Mouse (Mus musculus) forebrain, embryonic 10.5 days (tissue): Measurements from ENCODE around the gene Lbp. TPM values are rescaled to one million over a fixed set of nuclear protein-coding genes. Genes with fewer than 3 reads are reported as not detected.

Experiments
- DNase-seq: peaks from one replicate; pipeline ENCODE4 v3.0.0-alpha.2; 2017; ENCODE audit warnings: low spot score; ENCODE audit errors: extremely low spot score
- H3K27ac ChIP-seq: fragments of 300-500 bp; sonication (generic); 2 replicates; pipeline ENCODE4 v1.5.1; 2016; ENCODE audit warnings: mild to moderate bottlenecking
- H3K27me3 ChIP-seq: fragments of 300-500 bp; sonication (generic); 2 replicates; pipeline ENCODE4 v1.6.1; 2016; ENCODE audit warnings: mild to moderate bottlenecking; ENCODE audit not compliant: poor library complexity, severe bottlenecking
- H3K36me3 ChIP-seq: fragments of 300-500 bp; sonication (generic); replicated peaks from 2 replicates; pipeline ENCODE4 v1.6.1; 2016; ENCODE audit warnings: mild to moderate bottlenecking, moderate library complexity
- H3K4me1 ChIP-seq: fragments of 300-500 bp; sonication (generic); 2 replicates; pipeline ENCODE4 v1.6.1; 2016
- H3K4me3 ChIP-seq: fragments of 300-500 bp; sonication (generic); 2 replicates; pipeline ENCODE4 v1.5.1; 2016; ENCODE audit warnings: mild to moderate bottlenecking, moderate library complexity
- H3K9me3 ChIP-seq: fragments of 300-500 bp; sonication (generic); 2 replicates; pipeline ENCODE4 v1.6.1; 2016; ENCODE audit warnings: mild to moderate bottlenecking, moderate library complexity
- WGBS: fragments of 180-500 bp; shearing (Covaris S2); methylation state at CpG from one replicate; pipeline ENCODE4 v1.1.7; 2016; 5-methylcytosine and 5-hydroxymethylcytosine counted together
- polyA plus RNA-seq: library from polyadenylated mRNA; unstranded; fragments of >200 nt; fragmentation: Nextera tagmentation; extraction: Ambion mirVana; gene quantifications from 2 replicates; pipeline ENCODE4 v1.2.1, GENCODE M21; 2016

Gene Lbp
- polyA plus RNA-seq, 1 experiment from 2014 or later = 2.0 TPM

GRCm38 (mm10) chr2:158281497-158282205, 24.6 kb upstream of the Lbp start:
- Histone ChIP-seq H3K27me3 (peaks cover 6% of the 10 kb centered on the region; the same call in 1 of the 2 replicates), H3K9me3 (no peaks in the 10 kb centered on the region), H3K4me3 (no peak overlapping the region), H3K4me1 (peaks cover 26% of the 10 kb centered on the region), H3K36me3 (no peaks in the 10 kb centered on the region), H3K27ac (no peak overlapping the region)
- 71% methylated on average over 16 of the region's 16 CpGs for WGBS
- DNase-seq = no peak

- DNase-seq = no peak
- Histone ChIP-seq H3K27ac (no peak overlapping the region), H3K27me3 (peaks cover 6% of the 10 kb centered on the region; the same call in 1 of the 2 replicates), H3K36me3 (no peaks in the 10 kb centered on the region), H3K4me1 (peaks cover 20% of the 10 kb centered on the region), H3K4me3 (no peak overlapping the region), H3K9me3 (no peaks in the 10 kb centered on the region)
- 85% methylated on average over 7 of the region's 7 CpGs for WGBS
Observed at GRCm38 (mm10) chr2:158283136-158283535, 23.2 kb upstream of the Lbp start.

- no peak overlapping the region for H3K4me3 ChIP-seq
- H3K4me1 ChIP-seq = peaks cover 20% of the 10 kb centered on the region
- 89% methylated on average over 6 of the region's 6 CpGs for WGBS
- H3K9me3 ChIP-seq = no peaks in the 10 kb centered on the region
- peaks cover 6% of the 10 kb centered on the region; the same call in 1 of the 2 replicates for H3K27me3 ChIP-seq
- no peaks in the 10 kb centered on the region for H3K36me3 ChIP-seq
- H3K27ac ChIP-seq = no peak overlapping the region
- no peak for DNase-seq
Observed at GRCm38 (mm10) chr2:158283771-158284170, 22.5 kb upstream of the Lbp start.

GRCm38 (mm10) chr2:158284571-158284970, 21.7 kb upstream of the Lbp start:
- no peak overlapping the region for H3K27ac ChIP-seq
- 13% methylated on average over 11 of the region's 11 CpGs for WGBS
- no peaks in the 10 kb centered on the region for H3K36me3 ChIP-seq
- no peaks in the 10 kb centered on the region for H3K9me3 ChIP-seq
- H3K27me3 ChIP-seq = peaks cover 6% of the 10 kb centered on the region; the same call in 1 of the 2 replicates
- peak; percentile 62 for DNase-seq
- peaks cover 20% of the 10 kb centered on the region for H3K4me1 ChIP-seq
- no peak overlapping the region for H3K4me3 ChIP-seq

GRCm38 (mm10) chr2:158285655-158286054, 20.6 kb upstream of the Lbp start:
- H3K27me3 ChIP-seq = peaks cover 6% of the 10 kb centered on the region; the same call in 1 of the 2 replicates
- peaks cover 20% of the 10 kb centered on the region for H3K4me1 ChIP-seq
- no peaks in the 10 kb centered on the region for H3K9me3 ChIP-seq
- no peaks in the 10 kb centered on the region for H3K36me3 ChIP-seq
- no peak overlapping the region for H3K4me3 ChIP-seq
- DNase-seq = no peak
- no peak overlapping the region for H3K27ac ChIP-seq
- 87% methylated on average over 6 of the region's 6 CpGs for WGBS

- no peaks in the 10 kb centered on the region for H3K36me3 ChIP-seq
- 65% methylated on average over 9 of the region's 9 CpGs for WGBS
- no peak overlapping the region for H3K4me3 ChIP-seq
- no peak for DNase-seq
- H3K4me1 ChIP-seq = peaks cover 8% of the 10 kb centered on the region
- H3K27me3 ChIP-seq = no peaks in the 10 kb centered on the region
- no peaks in the 10 kb centered on the region for H3K9me3 ChIP-seq
- no peak overlapping the region for H3K27ac ChIP-seq
Observed at GRCm38 (mm10) chr2:158295700-158296099, 10.6 kb upstream of the Lbp start.

- no peak overlapping the region for H3K27ac ChIP-seq
- H3K4me1 ChIP-seq = peaks cover 8% of the 10 kb centered on the region
- no peaks in the 10 kb centered on the region for H3K9me3 ChIP-seq
- no peak for DNase-seq
- WGBS = 89% methylated on average over 3 of the region's 3 CpGs
- no peaks in the 10 kb centered on the region for H3K27me3 ChIP-seq
- no peak overlapping the region for H3K4me3 ChIP-seq
- no peaks in the 10 kb centered on the region for H3K36me3 ChIP-seq
Observed at GRCm38 (mm10) chr2:158299203-158299602, 7.1 kb upstream of the Lbp start.

GRCm38 (mm10) chr2:158299731-158300130, 6.6 kb upstream of the Lbp start:
- no peak for DNase-seq
- Histone ChIP-seq H3K4me1 (peaks cover 8% of the 10 kb centered on the region), H3K27me3 (no peaks in the 10 kb centered on the region), H3K9me3 (no peaks in the 10 kb centered on the region), H3K27ac (no peak overlapping the region), H3K36me3 (no peaks in the 10 kb centered on the region), H3K4me3 (no peak overlapping the region)
- WGBS = 84% methylated on average over 4 of the region's 4 CpGs

GRCm38 (mm10) chr2:158302807-158303206, 3.5 kb upstream of the Lbp start:
- H3K4me3 ChIP-seq = no peak overlapping the region
- no peaks in the 10 kb centered on the region for H3K36me3 ChIP-seq
- peaks cover 13% of the 10 kb centered on the region for H3K4me1 ChIP-seq
- no peaks in the 10 kb centered on the region for H3K9me3 ChIP-seq
- DNase-seq = no peak
- H3K27me3 ChIP-seq = no peaks in the 10 kb centered on the region
- whole genome bisulfite sequencing = 90% methylated on average over 3 of the region's 3 CpGs
- H3K27ac ChIP-seq = no peak overlapping the region

GRCm38 (mm10) chr2:158306696-158307049, 380 bp downstream of the Lbp start:
- H3K4me1 ChIP-seq = peaks cover 13% of the 10 kb centered on the region
- DNase-seq = no peak
- H3K9me3 ChIP-seq = no peaks in the 10 kb centered on the region
- peak overlapping the region; percentile 74 for H3K27ac ChIP-seq
- no peaks in the 10 kb centered on the region for H3K36me3 ChIP-seq
- H3K27me3 ChIP-seq = no peaks in the 10 kb centered on the region
- H3K4me3 ChIP-seq = no peak overlapping the region
- 42% methylated on average over 6 of the region's 6 CpGs for WGBS

GRCm38 (mm10) chr2:158308276-158308675, 2.0 kb downstream of the Lbp start:
- Histone ChIP-seq H3K9me3 (no peaks in the 10 kb centered on the region), H3K27me3 (no peaks in the 10 kb centered on the region), H3K4me1 (peaks cover 14% of the 10 kb centered on the region), H3K36me3 (no peaks in the 10 kb centered on the region), H3K4me3 (no peak overlapping the region), H3K27ac (no peak overlapping the region)
- no peak for DNase-seq
- WGBS = 63% methylated on average over 5 of the region's 5 CpGs

GRCm38 (mm10) chr2:158313089-158313488, 6.8 kb downstream of the Lbp start:
- no peak for DNase-seq

GRCm38 (mm10) chr2:158316371-158316770, 10.1 kb downstream of the Lbp start:
- Histone ChIP-seq H3K27ac (no peak overlapping the region), H3K4me3 (no peak overlapping the region), H3K27me3 (no peaks in the 10 kb centered on the region), H3K4me1 (peaks cover 8% of the 10 kb centered on the region), H3K9me3 (no peaks in the 10 kb centered on the region), H3K36me3 (no peaks in the 10 kb centered on the region)
- 75% methylated on average over 8 of the region's 8 CpGs for WGBS
- no peak for DNase-seq

More at GRCm38 (mm10) chr2:158313089-158313488, 6.8 kb downstream of the Lbp start:
- no peak overlapping the region for H3K4me3 ChIP-seq
- no peaks in the 10 kb centered on the region for H3K9me3 ChIP-seq
- H3K36me3 ChIP-seq = no peaks in the 10 kb centered on the region
- no peak overlapping the region for H3K27ac ChIP-seq
- H3K27me3 ChIP-seq = no peaks in the 10 kb centered on the region
- 91% methylated on average over 1 of the region's 1 CpGs for WGBS
- H3K4me1 ChIP-seq = peaks cover 8% of the 10 kb centered on the region
